Mouse (Mus musculus) kidney, embryonic 16.5 days (tissue): ENCODE measurements around the gene Picalm. TPM values are rescaled to one million over a fixed set of nuclear protein-coding genes. Genes with fewer than 3 reads are reported as not detected.

ENCODE experiments used
- ATAC-seq: fragments of 200-750 bp; cut with Nextera tagmentation; 2 replicates; pipeline ENCODE4 v1.8.0; 2017; ENCODE audit warnings: moderate TSS enrichment; ENCODE audit not compliant: low FRiP score, low TSS enrichment
- H3K27ac ChIP-seq: fragments of 300-500 bp; sonication (generic); 2 replicates; pipeline ENCODE4 v1.5.1; 2014; ENCODE audit warnings: low read length
- H3K27me3 ChIP-seq: fragments of 300-500 bp; sonication (generic); 2 replicates; pipeline ENCODE4 v1.6.1; 2014; ENCODE audit warnings: low read length, control low read depth, mixed read lengths; ENCODE audit not compliant: insufficient read depth
- H3K36me3 ChIP-seq: fragments of 300-500 bp; sonication (generic); 2 replicates; pipeline ENCODE4 v1.6.1; 2014; ENCODE audit warnings: low read length, control low read depth, mixed read lengths; ENCODE audit not compliant: insufficient read depth
- H3K4me1 ChIP-seq: fragments of 300-500 bp; sonication (generic); 2 replicates; pipeline ENCODE4 v1.6.1; 2014; ENCODE audit warnings: low read length, control low read depth, mixed read lengths; ENCODE audit not compliant: insufficient read depth
- H3K4me2 ChIP-seq: fragments of 300-500 bp; sonication (generic); replicated peaks from 2 replicates; pipeline ENCODE4 v1.6.1; 2014; ENCODE audit warnings: low read depth, low read length
- H3K4me3 ChIP-seq: fragments of 300-500 bp; sonication (generic); 2 replicates; pipeline ENCODE4 v1.5.1; 2014; ENCODE audit warnings: mild to moderate bottlenecking, low read length
- H3K9ac ChIP-seq: fragments of 300-500 bp; sonication (generic); replicated peaks from 2 replicates; pipeline ENCODE4 v1.6.1; 2014; ENCODE audit warnings: low read length
- H3K9me3 ChIP-seq: fragments of 300-500 bp; sonication (generic); 2 replicates; pipeline ENCODE4 v1.6.1; 2016; ENCODE audit warnings: low read length, control low read depth
- WGBS: fragments of 180-500 bp; shearing (Covaris S2); extraction: QIAGEN DNeasy Blood & Tissue Kit; methylation state at CpG from one replicate; pipeline ENCODE4 v1.1.7; 2014; 5-methylcytosine and 5-hydroxymethylcytosine counted together
- polyA plus RNA-seq: library from polyadenylated mRNA; unstranded; fragments of >200 nt; fragmentation: Nextera tagmentation; extraction: Ambion mirVana; gene quantifications from 2 replicates; pipeline ENCODE4 v1.2.1, GENCODE M21; 2015

The Picalm gene
- polyA plus RNA-seq, 1 experiment from 2014 or later: 34.7 TPM

DNA sequence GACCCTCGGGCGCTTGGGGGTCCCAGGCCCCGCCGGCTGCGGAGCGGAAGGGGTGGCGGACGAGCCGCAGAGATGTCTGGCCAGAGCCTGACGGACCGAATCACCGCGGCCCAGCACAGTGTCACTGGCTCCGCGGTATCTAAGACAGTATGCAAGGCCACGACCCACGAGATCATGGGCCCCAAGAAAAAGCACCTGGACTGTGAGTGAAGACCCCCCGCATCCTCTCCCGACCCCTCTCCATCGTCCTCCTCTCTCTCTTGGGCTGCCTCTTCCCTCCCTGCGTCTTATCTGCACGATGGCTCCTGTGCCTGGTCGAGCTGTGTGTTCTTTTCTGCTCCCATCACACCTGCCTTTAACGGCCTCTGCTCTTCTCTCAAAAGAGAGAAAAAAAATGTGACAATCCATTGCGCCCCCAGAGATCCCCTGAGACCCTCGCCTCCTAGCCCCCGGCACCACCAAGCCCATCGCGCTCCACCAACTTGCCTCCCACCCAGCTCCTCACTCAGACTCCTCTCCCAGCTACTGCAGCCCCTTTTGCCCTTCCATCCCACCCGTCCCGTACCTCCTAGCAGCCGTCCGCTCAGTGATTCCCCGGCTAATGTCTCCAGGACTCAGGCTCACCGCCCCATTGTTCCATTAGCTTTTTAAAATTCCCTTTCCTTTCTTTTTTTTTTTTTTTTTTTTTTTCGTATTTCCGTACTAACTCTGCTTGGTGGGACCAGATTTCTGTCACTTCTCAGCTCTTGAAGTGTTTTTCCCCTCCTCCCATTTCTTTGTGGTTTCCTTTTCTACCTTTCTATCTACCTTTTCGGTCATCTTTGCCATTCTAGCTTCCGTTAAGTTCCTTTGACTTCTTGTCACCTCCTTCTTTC, 725 bp downstream of the Picalm start:
- H3K4me3 ChIP-seq: peak overlapping the region; percentile 94
- peak overlapping the region; percentile 98 for H3K9ac ChIP-seq
- peak; percentile 79 for ATAC-seq
- no peaks in the 10 kb centered on the region for H3K9me3 ChIP-seq
- no peaks in the 10 kb centered on the region for H3K36me3 ChIP-seq
- H3K27ac ChIP-seq: peak overlapping the region; percentile 100
- peak overlapping the region; percentile 75 for H3K4me2 ChIP-seq
- no peaks in the 10 kb centered on the region for H3K27me3 ChIP-seq
- under 1% methylated on average over 38 of the region's 39 CpGs for WGBS
- H3K4me1 ChIP-seq: peaks cover 20% of the 10 kb centered on the region

DNA sequence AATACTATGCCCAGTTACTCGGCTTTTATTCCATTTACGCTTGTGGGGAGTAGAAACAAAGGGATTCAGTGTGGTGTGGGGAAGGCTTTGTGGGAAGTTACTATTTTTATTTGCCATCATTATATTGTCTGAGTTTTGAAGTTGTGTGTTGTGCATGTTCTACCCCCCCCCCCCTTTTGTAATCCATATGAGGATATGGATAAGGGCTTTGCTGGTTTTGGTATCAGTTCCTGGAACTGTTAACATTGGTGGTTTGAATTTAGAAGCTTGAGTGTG, 1.3 kb downstream of the Picalm start:
- H3K27me3 ChIP-seq: no peaks in the 10 kb centered on the region
- peak overlapping the region; percentile 98 for H3K9ac ChIP-seq
- H3K27ac ChIP-seq: peak overlapping the region; percentile 100
- no peaks in the 10 kb centered on the region for H3K9me3 ChIP-seq
- peaks cover 20% of the 10 kb centered on the region for H3K4me1 ChIP-seq
- WGBS: 0% methylated on average over 2 of the region's 2 CpGs
- peak overlapping the region; percentile 75 for H3K4me2 ChIP-seq
- no peaks in the 10 kb centered on the region for H3K36me3 ChIP-seq
- peak overlapping the region; percentile 94 for H3K4me3 ChIP-seq
- no peak for ATAC-seq

DNA sequence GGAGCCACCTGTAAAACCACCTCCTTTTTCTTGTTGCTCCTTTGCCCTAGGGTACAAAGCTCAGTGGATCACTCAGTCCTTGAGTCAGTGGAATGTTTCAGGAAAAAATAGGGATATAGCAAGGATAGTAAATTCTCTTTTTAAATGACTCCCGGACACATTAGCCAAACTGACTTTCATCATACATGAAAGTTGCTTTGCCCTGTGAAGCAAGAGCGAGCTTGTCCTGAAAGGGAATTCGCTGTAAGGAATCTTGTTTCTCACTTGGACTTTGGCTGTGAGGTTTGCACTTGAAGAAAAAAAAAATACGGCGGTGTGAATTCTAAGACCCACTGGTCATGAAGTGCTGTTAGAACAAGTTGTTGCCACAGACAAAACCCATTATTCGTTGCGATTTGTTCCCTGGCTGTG, 1.8 kb downstream of the Picalm start:
- Histone ChIP-seq H3K4me3 (peak overlapping the region; percentile 94), H3K36me3 (no peaks in the 10 kb centered on the region), H3K4me1 (peaks cover 20% of the 10 kb centered on the region), H3K27me3 (no peaks in the 10 kb centered on the region), H3K9me3 (no peaks in the 10 kb centered on the region), H3K27ac (peak overlapping the region; percentile 100), H3K9ac (peak overlapping the region; percentile 98), H3K4me2 (peak overlapping the region; percentile 75)
- WGBS: 2% methylated on average over 7 of the region's 7 CpGs
- no peak for ATAC-seq

DNA sequence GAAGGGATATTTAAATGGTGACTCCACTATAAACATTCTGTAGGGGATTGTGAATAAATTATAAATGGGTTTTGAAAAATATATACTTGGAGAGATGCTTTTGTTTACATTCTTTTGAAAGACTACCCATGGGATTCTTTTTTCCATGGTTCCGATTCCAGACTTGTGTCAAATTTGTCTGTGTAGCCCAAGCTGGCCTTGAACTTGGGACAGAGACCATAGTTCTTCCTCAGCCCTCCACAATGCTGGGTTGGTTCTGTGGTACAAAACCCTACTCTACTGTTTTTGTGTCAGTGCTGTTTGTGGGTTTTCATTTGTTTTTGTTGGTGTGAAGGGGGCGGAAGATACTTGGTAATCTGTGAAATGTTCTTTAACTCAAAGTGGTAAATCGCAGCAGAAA, 2.3 kb downstream of the Picalm start:
- Histone ChIP-seq H3K4me2 (peak overlapping the region; percentile 75), H3K4me1 (peaks cover 20% of the 10 kb centered on the region), H3K9me3 (no peaks in the 10 kb centered on the region), H3K4me3 (peak overlapping the region; percentile 94), H3K27ac (peak overlapping the region; percentile 100), H3K36me3 (no peaks in the 10 kb centered on the region), H3K9ac (peak overlapping the region; percentile 98), H3K27me3 (no peaks in the 10 kb centered on the region)
- no peak for ATAC-seq
- 52% methylated on average over 3 of the region's 3 CpGs for WGBS

DNA sequence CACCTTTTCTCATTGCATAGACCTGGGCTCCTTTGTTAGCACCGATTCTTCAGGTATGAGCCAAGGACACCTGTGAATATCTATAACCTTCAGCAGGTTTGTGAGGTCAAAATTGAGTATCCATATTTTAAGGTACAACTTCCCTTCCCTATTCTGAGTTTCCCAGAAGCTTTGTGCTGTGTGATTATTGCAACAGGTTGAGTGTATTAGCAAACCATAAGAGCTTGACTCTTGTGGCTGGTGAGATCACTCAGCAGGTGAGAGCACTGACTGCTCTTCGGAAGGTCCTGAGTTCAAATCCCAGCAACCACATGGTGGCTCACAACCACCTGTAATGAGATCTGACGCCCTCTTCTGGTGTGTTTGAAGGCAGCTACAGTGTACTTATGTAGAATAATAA, 6.7 kb downstream of the Picalm start:
- H3K9me3 ChIP-seq: no peaks in the 10 kb centered on the region
- no peak overlapping the region for H3K4me3 ChIP-seq
- H3K36me3 ChIP-seq: no peaks in the 10 kb centered on the region
- no peaks in the 10 kb centered on the region for H3K27me3 ChIP-seq
- no peak overlapping the region for H3K4me2 ChIP-seq
- H3K4me1 ChIP-seq: peaks cover 37% of the 10 kb centered on the region
- no peak for ATAC-seq
- no peak overlapping the region for H3K27ac ChIP-seq
- H3K9ac ChIP-seq: no peak overlapping the region
- WGBS: 78% methylated on average over 3 of the region's 3 CpGs

DNA sequence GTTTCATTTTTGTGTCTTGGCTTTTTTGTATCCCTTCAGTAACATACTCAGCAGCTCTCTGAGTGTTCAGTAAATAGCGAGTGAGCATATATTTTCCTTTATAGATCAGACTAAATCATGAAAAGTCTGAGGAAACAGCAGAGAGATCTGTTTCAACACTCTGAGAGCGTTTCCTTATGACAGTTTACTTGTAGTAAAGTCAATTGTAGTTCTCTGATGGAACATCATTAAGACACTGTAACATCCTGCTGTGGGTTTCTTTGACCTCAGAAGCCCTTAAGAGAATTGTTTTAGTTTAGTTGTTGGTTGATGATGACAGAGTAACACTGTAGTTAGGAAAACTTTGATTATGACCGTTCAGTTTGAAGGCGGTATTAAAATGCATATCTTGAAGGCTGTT, 8.3 kb downstream of the Picalm start:
- Histone ChIP-seq H3K9me3 (no peaks in the 10 kb centered on the region), H3K36me3 (no peaks in the 10 kb centered on the region), H3K4me1 (peaks cover 40% of the 10 kb centered on the region), H3K27ac (no peak overlapping the region), H3K27me3 (no peaks in the 10 kb centered on the region), H3K4me2 (no peak overlapping the region), H3K9ac (no peak overlapping the region), H3K4me3 (no peak overlapping the region)
- WGBS: 75% methylated on average over 4 of the region's 4 CpGs
- no peak for ATAC-seq

DNA sequence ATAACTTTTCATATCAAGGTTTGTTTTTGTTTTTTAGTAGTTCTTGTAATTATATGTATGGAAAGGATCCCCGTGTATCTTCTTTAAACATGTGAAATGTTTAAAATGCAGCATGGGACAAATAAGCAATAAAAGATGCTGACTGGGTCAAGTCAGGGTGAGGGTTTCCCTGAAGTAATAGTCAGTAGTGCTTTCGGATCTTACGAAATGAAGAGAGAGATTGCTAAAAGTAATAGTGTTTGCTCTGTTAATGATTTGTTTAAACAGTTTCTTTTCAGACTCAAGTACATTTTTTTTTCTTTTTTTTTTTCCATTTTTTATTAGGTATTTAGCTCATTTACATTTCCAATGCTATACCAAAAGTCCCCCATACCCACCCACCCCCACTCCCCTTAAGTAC, 10.3 kb downstream of the Picalm start:
- no peaks in the 10 kb centered on the region for H3K36me3 ChIP-seq
- peaks cover 43% of the 10 kb centered on the region for H3K4me1 ChIP-seq
- H3K27me3 ChIP-seq: no peaks in the 10 kb centered on the region
- no peak for ATAC-seq
- no peaks in the 10 kb centered on the region for H3K9me3 ChIP-seq
- 54% methylated on average over 3 of the region's 3 CpGs for WGBS
- no peak overlapping the region for H3K4me2 ChIP-seq
- H3K27ac ChIP-seq: no peak overlapping the region
- no peak overlapping the region for H3K4me3 ChIP-seq
- H3K9ac ChIP-seq: no peak overlapping the region

DNA sequence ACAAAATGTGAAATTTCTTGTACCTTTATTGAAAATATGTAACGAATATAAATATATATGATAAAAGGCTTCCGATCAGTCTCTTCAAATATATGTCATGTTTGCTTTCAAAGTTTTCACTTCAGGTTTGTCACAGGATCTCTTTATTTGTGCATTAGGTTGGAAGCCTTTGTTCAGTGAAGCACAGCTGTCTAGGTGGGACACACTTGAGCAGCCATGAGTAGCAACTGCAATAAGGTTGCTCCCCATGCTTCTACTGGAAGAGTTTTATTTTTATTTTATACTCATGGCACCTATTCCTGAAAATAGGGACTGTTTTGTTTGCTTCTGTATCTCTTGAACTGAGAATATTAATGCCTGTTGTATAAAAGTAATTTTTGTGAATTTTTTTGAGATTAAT, 14.3 kb downstream of the Picalm start:
- peaks cover 61% of the 10 kb centered on the region for H3K4me1 ChIP-seq
- 45% methylated on average over 2 of the region's 2 CpGs for WGBS
- no peaks in the 10 kb centered on the region for H3K9me3 ChIP-seq
- H3K9ac ChIP-seq: no peak overlapping the region
- no peak overlapping the region for H3K4me3 ChIP-seq
- H3K36me3 ChIP-seq: no peaks in the 10 kb centered on the region; the same call in 1 of the 2 replicates
- H3K27ac ChIP-seq: no peak overlapping the region
- no peaks in the 10 kb centered on the region for H3K27me3 ChIP-seq
- ATAC-seq: peak; percentile 82; the same call in 1 of the 2 replicates
- no peak overlapping the region for H3K4me2 ChIP-seq

DNA sequence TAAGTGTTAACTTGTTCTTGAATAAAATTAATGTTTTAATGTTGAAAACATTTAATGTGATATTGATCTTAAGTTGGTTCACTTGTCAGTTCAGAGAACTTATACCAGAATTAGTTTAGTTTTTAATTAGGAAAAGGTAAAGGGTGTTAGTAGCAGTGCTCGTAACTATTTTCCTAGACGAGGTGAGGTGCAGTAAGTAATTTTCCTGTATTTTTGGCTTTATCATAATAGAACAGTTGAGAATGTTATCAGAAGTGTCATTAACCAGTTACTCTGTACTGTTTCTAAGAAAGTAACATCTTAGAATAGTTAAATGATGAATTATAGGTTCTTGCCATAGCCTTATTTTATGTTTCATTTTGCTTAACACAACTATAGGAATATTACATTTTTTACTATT, 15.0 kb downstream of the Picalm start:
- no peak overlapping the region for H3K9ac ChIP-seq
- no peaks in the 10 kb centered on the region for H3K9me3 ChIP-seq
- H3K36me3 ChIP-seq: no peaks in the 10 kb centered on the region; the same call in 1 of the 2 replicates
- H3K27me3 ChIP-seq: no peaks in the 10 kb centered on the region
- peaks cover 58% of the 10 kb centered on the region for H3K4me1 ChIP-seq
- no peak overlapping the region for H3K4me3 ChIP-seq
- no peak for ATAC-seq
- H3K4me2 ChIP-seq: 0 out of 2 replicates have a peak overlapping the region, but pooled peaks have one; percentile 12
- 50% methylated on average over 2 of the region's 2 CpGs for WGBS
- 0 out of 2 replicates have a peak overlapping the region, but pooled peaks have one; percentile 46 for H3K27ac ChIP-seq

DNA sequence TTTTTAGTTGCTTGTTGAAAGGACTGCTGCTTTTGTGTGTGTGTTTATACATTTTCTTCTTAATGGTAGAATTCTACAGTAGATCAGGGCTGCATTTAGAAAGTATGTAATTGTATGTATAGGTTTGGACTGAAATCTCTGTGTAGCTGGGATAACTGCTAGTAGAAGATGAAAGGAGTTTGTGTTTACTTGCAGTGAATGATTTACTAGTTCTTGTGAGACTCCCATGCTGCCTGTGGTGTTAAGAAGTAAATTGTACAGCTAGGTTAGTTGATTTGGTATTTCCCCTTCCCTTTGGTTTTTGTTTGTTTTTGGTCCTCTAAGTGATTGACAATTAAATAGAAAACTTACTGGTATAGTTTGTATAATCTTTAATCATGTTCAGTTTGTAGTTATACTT, 15.4 kb downstream of the Picalm start:
- Histone ChIP-seq H3K27me3 (no peaks in the 10 kb centered on the region), H3K27ac (no peak overlapping the region), H3K9ac (no peak overlapping the region), H3K36me3 (no peaks in the 10 kb centered on the region; the same call in 1 of the 2 replicates), H3K4me3 (no peak overlapping the region), H3K4me1 (peaks cover 58% of the 10 kb centered on the region), H3K4me2 (no peak overlapping the region), H3K9me3 (no peaks in the 10 kb centered on the region)
- no peak; the same call in 1 of the 2 replicates for ATAC-seq
